Mouse (Mus musculus) activated CD4-positive, CD25-positive, alpha-beta regulatory T cell, adult 4 months (primary cell): ENCODE data around the gene Lpar1. TPM values are rescaled to one million over a fixed set of nuclear protein-coding genes. Genes with fewer than 3 reads are reported as not detected.

Experiments used
- ATAC-seq: one replicate; pipeline ENCODE4 v1.8.0; 2017
- polyA plus RNA-seq, 2 experiments: library from polyadenylated mRNA; unstranded; fragments of 100-300 nt; shearing (Covaris generic); gene quantifications; one replicate each; pipeline ENCODE4 v1.2.1; 2017

Lpar1 gene
- not detected for polyA plus RNA-seq

DNA sequence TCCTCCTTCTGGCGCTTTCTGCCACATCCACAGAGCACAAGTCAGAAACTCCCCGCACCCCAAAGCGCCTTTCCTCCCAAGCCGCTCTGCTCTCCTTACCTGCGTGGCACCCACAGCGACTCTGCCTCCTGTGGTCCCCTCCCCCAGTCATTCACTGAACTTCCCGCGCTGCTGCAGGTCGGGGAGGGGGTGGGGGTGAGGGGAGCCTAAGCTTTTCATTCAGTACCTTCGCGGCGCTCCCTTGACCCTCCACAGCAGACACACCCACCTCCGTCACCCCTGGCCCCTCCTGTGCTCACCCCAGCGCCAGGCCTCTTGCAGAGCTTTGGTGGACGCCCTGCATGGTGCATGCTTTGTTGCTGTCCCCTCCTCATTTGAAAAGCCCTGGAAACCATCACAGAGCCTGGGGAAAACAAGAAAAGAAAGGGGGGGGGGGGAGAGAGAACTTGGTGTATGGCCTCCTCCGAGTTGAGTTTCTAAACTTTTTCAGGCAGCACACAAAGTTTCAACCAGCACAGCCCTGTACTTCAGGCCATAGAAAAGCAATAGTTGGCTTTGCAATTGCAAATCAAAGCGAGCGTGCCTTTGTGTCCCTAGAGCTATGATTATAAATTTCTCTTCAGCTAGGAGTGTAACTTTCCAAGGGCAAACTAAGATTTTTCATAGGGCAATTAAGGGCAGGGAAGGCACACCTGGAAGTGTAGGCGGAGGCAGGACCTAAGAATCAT, at the start of gene Lpar1:
Lpar1 (minus strand) TSS at position 268 of the 728 bp plus-strand sequence.
- no peak for ATAC-seq

DNA sequence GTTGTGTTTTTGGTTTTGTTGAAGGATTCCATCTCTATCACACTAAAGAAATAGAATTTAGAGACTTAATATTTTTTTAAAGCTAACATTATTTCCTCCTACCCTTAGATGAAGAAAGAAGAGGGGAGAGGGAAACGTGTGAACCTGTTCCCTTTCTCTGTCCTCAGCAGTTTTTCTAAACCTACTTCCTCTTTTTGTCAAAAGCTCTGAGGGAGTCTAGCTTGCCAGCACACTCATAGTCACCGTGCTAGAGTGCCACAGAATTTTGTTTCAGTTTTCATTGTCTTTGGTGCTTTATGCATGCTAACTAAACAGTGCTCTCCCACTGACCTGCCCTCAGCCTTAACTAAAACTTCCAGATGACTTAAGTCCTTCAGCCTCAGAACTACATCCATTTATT, 32.2 kb upstream of the Lpar1 start:
- ATAC-seq, result no peak

DNA sequence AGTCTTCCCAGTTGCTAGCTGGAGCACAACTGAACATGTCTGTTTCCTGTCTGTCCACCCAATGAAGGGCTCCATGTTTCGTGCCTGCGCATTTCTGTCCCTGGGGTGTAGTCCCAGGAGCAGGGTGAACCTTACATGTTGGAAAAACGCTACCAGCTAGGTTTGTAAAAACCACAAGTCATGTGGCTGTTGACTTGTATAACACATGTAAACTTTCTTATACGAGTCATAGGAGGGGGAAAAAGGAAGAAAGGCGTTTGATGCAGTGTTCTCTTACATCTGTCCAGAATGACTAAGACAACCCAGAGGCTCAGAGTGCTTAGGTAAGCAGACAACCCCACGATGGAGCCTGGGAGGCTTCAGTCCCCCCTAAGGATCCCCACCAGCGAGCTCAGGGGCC, 27.5 kb upstream of the Lpar1 start:
- ATAC-seq, result no peak

GRCm38 (mm10) chr4:58580516-58580915, 26.8 kb upstream of the Lpar1 start:
- no peak for ATAC-seq

- no peak for ATAC-seq
Measured at GRCm38 (mm10) chr4:58580098-58580497, 26.4 kb upstream of the Lpar1 start.

DNA sequence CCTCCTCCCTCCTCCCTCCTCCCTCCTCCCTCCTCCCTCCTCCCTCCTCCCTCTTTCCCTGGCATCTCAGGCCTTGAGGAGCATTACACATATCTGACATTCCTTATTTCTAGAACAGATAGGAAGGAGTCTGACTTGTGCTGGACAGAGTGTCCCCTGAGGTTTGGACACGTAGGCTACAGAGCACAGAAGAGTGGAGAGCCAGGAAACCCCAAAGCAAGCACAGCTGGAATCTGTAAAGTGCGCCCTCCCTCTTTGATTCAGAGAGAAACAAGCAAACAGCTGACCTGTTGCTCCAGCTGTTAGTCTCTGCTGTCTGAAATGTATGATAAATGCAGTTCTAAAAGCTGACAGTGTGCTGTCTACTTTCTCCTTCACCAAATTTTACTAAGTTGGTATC, 24.8 kb upstream of the Lpar1 start:
- ATAC-seq, result no peak

GRCm38 (mm10) chr4:58577382-58578048, 23.8 kb upstream of the Lpar1 start:
- ATAC-seq, result no peak

DNA sequence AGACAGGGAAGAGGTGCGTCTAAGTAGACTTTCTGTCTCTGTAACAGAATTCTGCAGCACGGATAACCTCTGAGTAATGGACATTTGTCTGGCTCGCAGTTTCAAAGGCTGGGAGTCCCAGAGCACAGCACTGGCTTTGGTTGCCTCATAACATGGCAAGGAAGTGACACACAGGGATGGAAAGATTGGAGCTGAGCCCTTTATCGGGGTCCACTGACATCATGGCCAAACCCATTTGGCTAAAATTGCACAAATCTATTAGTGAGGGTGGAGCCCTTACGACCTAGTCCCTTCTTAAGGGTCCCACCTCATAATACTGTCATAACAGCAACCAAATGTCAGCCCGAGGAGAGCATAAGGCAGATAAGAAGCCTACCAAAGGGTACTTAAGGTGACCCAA, 22.1 kb upstream of the Lpar1 start:
- ATAC-seq, result no peak

GRCm38 (mm10) chr4:58574024-58574423, 20.3 kb upstream of the Lpar1 start:
- ATAC-seq, result no peak

GRCm38 (mm10) chr4:58572446-58572845, 18.7 kb upstream of the Lpar1 start:
- no peak for ATAC-seq

- no peak for ATAC-seq
Measured at GRCm38 (mm10) chr4:58571661-58572060, 18.0 kb upstream of the Lpar1 start.

DNA sequence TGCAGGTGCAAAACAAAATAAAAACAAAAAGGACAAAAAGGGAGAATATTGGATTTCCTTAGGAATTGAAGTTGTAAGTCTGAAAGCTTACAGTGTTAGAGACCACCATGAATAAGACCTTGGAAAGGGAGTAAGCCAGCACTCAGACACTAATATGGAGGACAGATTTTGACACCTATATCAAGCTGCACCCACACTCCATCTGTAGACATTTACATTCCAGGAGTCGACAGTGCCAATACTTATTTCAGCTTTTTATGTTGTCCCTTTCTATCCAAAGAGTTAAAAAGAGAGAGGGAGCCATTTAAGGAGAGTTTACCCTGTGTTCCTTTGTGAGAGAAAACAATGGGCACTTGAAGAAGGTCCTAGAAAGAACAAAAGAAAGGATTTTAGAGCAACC, 17.5 kb upstream of the Lpar1 start:
- ATAC-seq, result no peak

GRCm38 (mm10) chr4:58568486-58568885, 14.8 kb upstream of the Lpar1 start:
- ATAC-seq, result no peak

DNA sequence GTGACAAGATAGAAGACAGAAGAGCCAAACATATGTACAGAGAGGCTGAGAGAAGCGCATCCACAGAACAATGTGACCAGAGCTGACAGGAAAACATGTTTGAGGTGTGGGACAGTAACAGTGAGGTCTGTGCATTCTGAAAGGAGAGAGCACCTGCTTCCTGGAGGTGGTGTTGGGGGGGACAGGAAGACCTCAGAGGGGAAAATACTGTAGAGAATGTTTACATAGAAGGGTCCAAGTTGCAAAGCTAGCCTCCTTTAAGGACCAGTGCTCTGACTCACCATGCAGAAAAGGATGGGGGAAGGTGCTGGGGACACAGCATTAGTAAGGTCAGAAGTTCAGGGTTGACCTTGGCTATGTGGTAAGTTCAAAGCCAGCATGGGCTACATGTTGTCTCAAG, 9.1 kb upstream of the Lpar1 start:
- ATAC-seq, result no peak

GRCm38 (mm10) chr4:58557001-58557400, 3.3 kb upstream of the Lpar1 start:
- ATAC-seq, result no peak

DNA sequence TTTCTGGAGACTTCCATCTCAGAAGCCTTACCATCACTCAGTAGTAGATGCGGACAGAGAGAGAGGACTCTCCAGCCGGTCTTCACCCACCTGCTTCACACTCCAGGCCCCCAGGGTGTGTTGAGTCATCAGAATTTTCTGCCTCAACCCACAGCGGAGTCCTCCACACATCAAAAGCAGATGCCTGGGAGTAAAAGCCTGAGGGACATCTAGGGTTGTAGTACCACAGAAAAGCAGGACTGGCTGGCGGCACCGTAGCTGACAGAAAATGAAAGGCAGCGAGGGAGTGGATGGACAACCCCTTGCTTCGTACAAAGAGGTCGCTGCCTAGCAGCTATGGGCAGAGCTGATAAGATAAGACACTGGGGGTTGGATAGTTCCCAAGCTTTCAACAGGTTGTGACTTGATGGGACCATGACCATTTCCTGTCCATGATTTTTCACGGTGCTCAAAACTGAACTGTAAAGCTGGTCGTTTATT, 701 bp upstream of the Lpar1 start:
- ATAC-seq, result no peak

DNA sequence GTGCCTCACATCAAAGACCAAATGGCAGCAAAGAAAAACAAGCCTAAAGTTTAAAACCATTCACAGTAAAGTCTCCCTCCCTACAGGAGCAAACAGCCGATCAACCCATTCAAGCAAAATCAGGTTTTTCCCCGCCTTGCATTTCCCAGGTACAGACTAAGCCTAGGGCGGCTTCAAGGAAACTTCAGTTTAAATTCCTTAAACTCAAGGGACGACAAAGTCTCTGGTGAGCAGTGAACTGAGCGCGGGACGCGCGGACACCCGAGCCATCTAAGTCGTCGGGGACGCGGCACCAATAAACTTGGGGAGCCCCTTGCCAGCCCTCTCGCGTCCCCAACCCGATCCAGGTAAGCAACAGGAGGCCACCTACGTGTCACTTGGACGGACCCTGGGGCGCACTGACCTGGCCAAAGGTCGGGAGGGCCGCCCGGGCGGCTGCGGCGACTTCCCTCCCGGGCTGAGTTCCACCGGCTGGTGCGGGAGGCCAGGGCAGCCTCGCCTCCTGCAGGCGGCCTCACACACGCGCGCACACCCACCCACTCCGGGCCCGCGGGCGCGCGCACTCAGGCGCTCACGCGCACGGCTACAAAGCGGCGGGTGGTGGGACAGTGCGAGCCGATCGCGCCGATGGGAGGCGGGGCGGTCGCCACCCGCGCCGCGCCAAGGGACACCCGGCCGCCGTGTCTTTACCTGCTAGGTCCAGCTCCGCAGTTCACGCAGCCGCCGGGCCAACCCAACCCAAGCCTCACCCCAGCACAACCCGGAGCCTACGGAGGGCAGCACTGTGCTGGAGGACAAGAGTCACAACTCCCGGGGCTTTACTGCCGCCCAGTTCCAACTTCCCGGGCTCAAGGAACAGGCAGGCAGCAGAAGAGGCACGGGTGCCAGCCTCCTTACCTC, 717 bp downstream of the Lpar1 start:
- ATAC-seq, result no peak

DNA sequence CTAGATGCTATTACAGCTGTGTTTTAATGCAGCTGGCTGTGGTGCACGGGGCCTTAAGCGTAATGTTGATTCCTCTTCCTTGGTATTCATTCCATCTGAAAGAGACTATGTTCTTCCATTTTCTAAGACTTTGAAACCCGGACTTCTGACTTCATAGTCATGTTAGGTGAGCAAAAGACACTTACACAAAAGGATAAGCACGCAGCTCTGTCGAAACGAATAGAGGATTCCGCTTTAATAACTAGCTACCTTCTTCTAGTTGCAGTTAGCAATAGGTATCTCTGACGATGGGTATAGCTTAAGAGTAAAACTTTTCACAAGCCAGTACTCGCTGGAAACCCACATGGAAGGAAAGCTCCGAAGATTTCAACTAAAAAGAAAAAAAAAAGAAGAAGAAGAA, 1.5 kb downstream of the Lpar1 start:
- no peak for ATAC-seq

DNA sequence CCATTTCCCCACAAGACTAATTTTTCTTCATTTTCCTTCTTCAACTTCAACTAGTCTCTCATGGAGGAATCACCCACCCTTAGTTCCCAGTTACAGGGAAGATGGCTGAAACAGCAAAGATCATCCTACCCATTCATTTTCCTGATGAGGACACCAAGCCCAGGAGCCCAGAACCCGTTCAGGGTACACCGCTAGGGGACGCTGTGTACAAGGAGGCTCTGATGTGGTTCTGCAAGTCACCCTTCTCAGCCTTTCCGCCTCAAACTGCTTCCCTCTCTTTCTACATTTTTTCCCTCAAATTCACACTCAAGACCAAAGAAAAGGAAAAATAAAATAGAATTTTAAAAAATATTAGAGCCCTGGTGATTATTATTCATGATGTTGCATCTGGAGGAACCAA, 1.9 kb downstream of the Lpar1 start:
- ATAC-seq, result no peak

- no peak for ATAC-seq
Measured at GRCm38 (mm10) chr4:58547725-58548124, 6.0 kb downstream of the Lpar1 start.

DNA sequence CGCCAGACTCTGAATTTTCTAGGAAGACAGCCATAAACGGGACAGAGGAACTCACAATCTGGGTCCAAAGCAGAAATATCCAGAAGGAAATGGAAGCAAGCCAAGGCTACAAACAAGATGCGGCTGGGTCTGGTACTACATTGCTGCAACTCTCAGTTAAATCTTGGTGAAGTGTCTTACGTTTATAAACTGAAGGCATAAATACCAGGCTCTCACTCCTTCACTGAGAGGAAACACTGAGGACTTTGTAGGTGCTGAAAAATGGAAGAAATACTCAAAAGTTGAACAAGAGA, 6.5 kb downstream of the Lpar1 start:
- ATAC-seq, result no peak

DNA sequence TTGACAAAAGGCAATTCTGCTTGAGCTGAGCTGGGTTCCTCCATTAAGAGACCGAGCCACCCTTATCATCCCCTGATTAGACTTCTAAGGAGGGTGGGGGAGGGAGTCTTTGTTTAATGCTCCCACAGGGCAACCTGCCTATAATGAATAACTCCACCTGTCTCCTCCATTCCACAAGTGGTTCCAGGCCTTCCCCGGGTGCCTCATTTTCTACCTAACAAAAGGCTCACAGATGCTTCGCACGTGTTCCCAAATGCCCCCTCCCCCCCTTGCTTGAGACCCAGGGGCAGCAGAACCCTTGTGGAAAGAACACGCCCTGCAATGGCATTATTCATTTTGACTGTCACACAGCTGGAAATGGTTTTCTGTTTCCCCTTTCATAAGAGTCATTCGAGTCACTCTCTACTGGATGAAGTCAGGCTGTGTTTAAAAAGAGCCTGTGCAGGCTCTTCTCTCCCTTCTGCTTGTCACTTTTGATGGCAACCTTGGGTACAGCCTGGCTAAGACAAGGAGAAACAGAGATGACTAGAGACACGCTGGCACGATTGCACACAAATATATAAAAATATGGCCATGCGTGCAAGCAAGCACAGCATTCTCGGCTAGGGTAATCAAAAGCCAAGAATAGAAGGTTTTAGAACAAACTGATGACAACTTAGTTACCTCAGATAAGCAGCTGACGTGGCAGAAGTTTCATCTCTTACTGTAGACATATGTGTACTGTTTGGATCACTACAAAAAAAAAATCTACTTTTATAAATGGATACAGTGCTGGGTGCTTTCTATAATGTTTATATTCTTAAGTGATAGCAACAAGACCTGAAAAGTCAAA, 7.0 kb downstream of the Lpar1 start:
- ATAC-seq, result no peak
